Mouse (Mus musculus): ENCODE measurements around the gene Furin. TPM values are rescaled to one million over a fixed set of nuclear protein-coding genes. Genes with fewer than 3 reads are reported as not detected.

The Furin gene
- total RNA-seq, 2 experiments from 2014 or later: 13.8 to 34.1 TPM

DNA sequence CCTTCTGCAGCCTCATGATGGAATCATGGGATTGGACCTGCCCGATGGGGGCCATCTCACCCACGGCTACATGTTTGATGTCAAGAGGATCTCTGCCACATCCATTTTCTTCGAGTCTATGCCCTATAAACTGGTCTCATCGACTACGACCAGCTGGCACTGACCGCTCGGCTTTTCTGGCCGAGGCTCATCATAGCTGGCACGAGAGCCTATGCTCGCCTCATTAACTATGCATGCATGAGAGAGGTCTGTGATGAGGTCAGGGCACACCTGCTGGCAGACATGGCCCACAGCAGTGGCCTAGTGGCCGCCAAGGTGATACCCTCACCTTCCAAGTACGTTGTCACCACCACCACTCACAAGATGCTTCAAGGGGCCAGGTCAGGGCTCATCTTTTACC lies 24.4 kb upstream of the Furin start:
- ATAC-seq (ENCODE audit: poor library complexity, severe bottlenecking): no peak

GRCm38 (mm10) chr7:80427730-80428129 lies 22.5 kb upstream of the Furin start:
- ATAC-seq (ENCODE audit: poor library complexity, severe bottlenecking): peak; percentile 62

DNA sequence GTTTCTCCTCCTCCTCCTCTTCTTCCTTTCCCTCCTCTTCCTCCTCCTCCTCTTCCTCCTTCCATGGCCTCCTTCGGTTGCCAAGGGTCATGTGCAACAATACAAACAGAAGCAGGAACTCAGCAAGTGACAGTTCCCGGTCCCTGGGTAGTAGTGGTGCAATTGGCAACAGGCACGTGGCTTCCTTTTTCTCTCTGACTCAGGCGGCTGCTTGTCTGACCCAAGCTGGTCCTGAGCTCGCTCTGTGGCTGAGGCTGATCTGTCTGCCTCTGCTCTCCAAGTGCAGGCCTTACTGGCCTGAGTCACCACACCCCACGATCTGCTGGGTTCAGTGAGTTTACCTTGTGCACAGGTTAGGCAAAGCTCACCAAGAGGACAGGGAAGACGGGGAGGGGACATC lies 21.1 kb upstream of the Furin start:
- ATAC-seq (ENCODE audit: poor library complexity, severe bottlenecking): peak; percentile 93

DNA sequence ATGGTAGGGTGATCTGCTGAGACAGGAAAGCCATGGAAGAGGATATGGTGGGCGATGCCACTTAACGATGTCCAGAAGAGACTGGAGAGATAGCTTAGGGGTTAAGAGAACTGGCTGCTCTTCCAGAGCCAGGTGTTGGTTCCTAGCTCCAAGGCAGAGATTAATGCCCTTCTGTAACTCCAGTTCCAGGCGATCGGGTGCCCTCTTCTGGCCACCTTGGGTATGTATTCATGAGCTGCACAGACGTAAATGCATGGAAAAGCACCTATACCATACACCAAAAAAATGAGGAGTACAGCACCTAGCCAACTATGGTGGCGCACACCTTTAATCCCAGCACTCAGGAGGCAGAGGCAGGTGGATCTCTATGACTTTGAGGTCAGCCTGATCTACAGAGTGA lies 19.5 kb upstream of the Furin start:
- ATAC-seq (ENCODE audit: poor library complexity, severe bottlenecking): no peak

- ATAC-seq (ENCODE audit: poor library complexity, severe bottlenecking): no peak
Measured at GRCm38 (mm10) chr7:80422759-80423480, 17.7 kb upstream of the Furin start.

DNA sequence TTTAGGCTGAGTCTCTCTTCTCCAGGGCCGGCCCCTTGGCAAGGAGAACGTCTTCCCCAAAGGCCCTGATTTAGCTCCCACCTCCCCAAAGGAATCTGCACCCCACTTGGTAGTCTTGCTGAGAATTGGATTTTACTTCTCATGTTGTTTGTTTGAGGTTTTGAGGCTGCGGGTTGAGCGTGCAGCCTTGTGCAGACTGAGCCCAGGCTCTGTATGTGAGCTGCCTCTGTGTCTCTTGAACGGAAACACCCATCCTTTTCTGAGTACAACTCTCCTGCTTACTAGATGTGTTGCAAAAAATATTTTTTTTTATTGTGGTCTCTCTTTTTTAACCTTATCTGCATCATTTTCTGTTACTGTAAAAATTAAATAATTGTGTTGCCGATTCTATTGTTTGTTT lies 16.3 kb upstream of the Furin start:
- no peak for ATAC-seq (ENCODE audit: poor library complexity, severe bottlenecking)

DNA sequence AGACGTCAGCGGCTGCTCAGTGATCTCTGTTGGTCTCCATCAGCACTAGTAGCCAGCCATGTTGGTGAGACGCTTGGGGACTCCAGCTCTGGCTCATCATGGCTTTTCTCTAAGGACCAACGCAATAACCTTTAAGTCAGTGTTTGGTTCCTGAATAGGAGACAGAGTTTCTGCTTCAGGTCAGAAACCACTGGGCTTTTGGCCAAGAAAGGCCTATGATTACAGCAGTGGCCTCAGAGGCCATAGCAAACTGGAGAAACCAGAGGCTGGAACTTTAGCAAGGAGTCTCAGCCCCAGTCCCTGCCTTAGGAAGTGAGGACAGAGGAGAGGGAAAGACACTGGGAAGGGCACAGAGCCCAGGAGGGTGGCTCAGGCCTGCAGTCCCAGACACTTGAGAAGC lies 15.3 kb upstream of the Furin start:
- ATAC-seq (ENCODE audit: poor library complexity, severe bottlenecking): no peak

GRCm38 (mm10) chr7:80419278-80419677 lies 14.0 kb upstream of the Furin start:
- no peak for ATAC-seq (ENCODE audit: poor library complexity, severe bottlenecking)

DNA sequence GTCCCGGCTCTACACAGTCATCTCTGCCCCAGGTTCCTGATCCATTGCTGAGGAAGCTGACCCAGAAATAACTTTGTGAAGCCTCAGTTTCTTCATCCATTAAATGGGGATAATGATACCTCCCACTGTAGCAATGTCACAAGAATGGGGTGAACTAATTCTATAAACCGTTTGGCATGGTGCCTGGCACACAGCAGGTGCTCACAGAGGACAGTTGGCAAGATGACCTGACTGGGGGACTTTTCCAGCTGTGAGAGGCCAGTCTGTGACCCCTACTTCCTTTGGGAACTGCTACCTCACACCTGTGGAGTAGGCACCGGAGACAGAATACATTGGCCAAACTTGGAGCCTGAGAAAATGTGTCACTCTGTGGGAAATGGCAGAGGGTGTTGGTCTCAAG lies 12.8 kb upstream of the Furin start:
- ATAC-seq (ENCODE audit: poor library complexity, severe bottlenecking): no peak

GRCm38 (mm10) chr7:80417601-80418000 lies 12.4 kb upstream of the Furin start:
- ATAC-seq (ENCODE audit: poor library complexity, severe bottlenecking): no peak

- peak; percentile 74 for ATAC-seq (ENCODE audit: poor library complexity, severe bottlenecking)
Measured at GRCm38 (mm10) chr7:80416969-80417368, 11.7 kb upstream of the Furin start.

GRCm38 (mm10) chr7:80414303-80414855 lies 9.1 kb upstream of the Furin start:
- peak; percentile 25; the same call in 1 of the 2 replicates for ATAC-seq (ENCODE audit: poor library complexity, severe bottlenecking)

GRCm38 (mm10) chr7:80413512-80414302 lies 8.5 kb upstream of the Furin start:
- ATAC-seq (ENCODE audit: poor library complexity, severe bottlenecking): no peak

GRCm38 (mm10) chr7:80412781-80413180 lies 7.5 kb upstream of the Furin start:
- ATAC-seq (ENCODE audit: poor library complexity, severe bottlenecking): no peak

DNA sequence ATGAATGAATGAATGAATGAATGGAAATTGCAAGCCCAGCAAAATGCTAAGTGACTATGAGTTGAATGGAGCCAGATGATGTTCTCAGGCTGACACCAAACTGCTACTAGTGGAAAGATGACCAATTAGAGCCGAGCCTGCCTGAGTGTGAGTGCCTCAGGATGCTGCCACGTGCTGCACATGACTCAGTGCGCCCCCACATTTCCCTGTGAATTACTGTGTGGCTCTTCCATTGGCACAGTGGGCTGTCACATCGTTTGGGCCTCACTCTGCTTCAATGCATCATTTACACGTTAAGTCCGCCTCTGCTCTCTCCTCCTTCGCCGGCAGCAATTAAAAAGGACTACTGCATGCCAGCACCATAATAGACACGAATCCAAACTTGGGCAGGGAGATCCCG lies 7.0 kb upstream of the Furin start:
- ATAC-seq (ENCODE audit: poor library complexity, severe bottlenecking): no peak

DNA sequence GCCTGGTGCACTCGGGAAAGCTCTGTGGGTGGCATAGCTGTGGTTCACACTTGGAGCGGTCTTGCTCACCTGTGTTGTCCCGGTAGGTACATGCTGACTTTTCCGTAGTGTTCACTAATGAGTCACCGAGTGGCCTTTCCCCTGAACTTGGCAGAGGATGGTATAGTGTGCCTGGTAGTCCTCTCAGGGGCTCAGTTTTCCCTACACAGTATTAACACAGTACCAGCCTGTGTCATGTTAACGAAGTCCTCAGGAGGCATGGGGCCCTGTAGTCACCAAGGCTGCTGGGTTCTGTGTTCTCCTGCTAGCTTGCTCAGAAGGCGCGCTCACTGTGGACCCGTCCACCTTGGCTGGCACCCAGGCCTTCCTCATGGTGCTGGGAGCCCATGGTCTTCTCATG lies 5.1 kb upstream of the Furin start:
- no peak for ATAC-seq (ENCODE audit: poor library complexity, severe bottlenecking)

GRCm38 (mm10) chr7:80407712-80408111 lies 2.5 kb upstream of the Furin start:
- no peak for ATAC-seq (ENCODE audit: poor library complexity, severe bottlenecking)

- ATAC-seq (ENCODE audit: poor library complexity, severe bottlenecking): no peak
Measured at GRCm38 (mm10) chr7:80406186-80406585, 950 bp upstream of the Furin start.

DNA sequence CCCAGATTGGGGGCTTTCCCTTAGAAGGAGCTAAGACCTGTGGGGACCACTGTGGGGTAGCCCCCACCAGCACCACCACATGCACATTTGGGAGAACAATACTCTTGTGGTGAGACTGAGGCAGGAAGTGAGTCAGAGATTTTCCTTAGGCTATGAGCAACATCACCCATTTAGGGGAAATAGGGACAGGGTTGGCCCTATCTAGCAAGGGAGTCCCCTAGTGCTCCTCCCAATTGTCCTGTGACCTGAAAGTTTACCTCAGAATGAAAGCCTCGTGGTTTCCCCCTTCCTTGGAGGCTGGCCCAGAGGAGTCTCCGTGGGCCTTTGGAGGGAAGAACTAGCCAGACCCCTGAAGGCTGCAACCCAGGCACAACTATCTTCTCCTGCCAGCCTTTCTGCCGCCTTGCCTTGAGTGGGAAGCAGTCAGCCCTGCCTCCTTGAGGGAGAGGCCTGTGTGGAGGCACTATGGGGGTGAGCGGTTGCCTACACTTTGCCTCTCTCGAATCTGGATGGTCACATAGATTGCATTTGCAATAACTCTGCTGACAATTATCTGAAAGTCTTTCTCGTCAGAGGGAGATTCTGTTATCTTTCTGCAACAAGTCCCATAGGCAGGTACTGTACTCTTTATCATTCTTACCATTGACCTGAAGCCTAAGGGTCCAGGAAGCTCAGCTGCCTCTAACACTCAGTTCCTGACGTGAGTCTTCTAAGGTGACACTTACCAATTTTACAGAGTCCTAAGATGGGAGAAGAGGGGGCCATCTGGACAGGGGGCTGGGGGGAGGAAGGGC lies 938 bp downstream of the Furin start:
- ATAC-seq (ENCODE audit: poor library complexity, severe bottlenecking): peak; percentile 64

DNA sequence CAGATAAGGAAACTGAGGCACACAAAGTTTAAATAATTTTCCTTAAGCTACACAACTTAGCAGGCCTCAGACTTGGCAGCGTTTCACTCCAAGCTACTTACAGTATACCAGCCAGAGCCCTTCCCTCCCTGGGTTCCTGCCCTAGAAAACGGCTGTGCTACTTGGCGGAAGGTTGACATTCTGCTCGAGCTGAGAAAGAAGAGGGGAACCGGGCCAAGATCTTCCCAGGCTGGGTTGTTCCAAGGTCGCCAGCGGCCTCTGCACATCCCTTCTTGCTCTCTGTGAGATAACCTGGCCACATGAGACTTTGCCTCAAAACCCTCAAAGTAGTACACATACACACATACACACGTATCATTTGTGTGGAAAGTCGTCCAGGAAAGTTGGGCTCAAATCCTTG lies 1.7 kb downstream of the Furin start:
- no peak for ATAC-seq (ENCODE audit: poor library complexity, severe bottlenecking)

- ATAC-seq (ENCODE audit: poor library complexity, severe bottlenecking): peak; percentile 54
Measured at GRCm38 (mm10) chr7:80402651-80403321, 2.5 kb downstream of the Furin start.

All from megakaryocyte, adult 5-6 weeks (primary cell).